Mouse (Mus musculus) kidney, adult 18-20 months (tissue): ENCODE data around the gene Cdk14.

Source experiments
- DNase-seq: peaks from one replicate; pipeline ENCODE4 v3.0.0; 2021

The Cdk14 gene

GRCm38 (mm10) chr5:5419992-5420455, at the start of gene Cdk14:
Gene Cdk14, minus strand, starts transcription at chr5:5420312.
- no peak for DNase-seq

- no peak for DNase-seq
Observed at GRCm38 (mm10) chr5:5465256-5465655, 45.1 kb upstream of the Cdk14 start.

GRCm38 (mm10) chr5:5431746-5432438, 11.8 kb upstream of the Cdk14 start:
- no peak for DNase-seq

GRCm38 (mm10) chr5:5423723-5424171, 3.6 kb upstream of the Cdk14 start:
- no peak for DNase-seq

GRCm38 (mm10) chr5:5423081-5423480, 3.0 kb upstream of the Cdk14 start:
- DNase-seq, result no peak

- no peak for DNase-seq
Observed at GRCm38 (mm10) chr5:5421439-5421838, 1.3 kb upstream of the Cdk14 start.

GRCm38 (mm10) chr5:5419253-5419652, 859 bp downstream of the Cdk14 start:
- no peak for DNase-seq

- no peak for DNase-seq
Observed at GRCm38 (mm10) chr5:5414835-5415234, 5.3 kb downstream of the Cdk14 start.

- DNase-seq, result no peak
Observed at GRCm38 (mm10) chr5:5411886-5412285, 8.2 kb downstream of the Cdk14 start.

GRCm38 (mm10) chr5:5401986-5402385, 18.1 kb downstream of the Cdk14 start:
- no peak for DNase-seq

- DNase-seq, result no peak
Observed at GRCm38 (mm10) chr5:5392786-5393185, 27.3 kb downstream of the Cdk14 start.

- DNase-seq, result no peak
Observed at GRCm38 (mm10) chr5:5380731-5381718, 39.1 kb downstream of the Cdk14 start.

GRCm38 (mm10) chr5:5379870-5380730, 40.0 kb downstream of the Cdk14 start:
- peak; percentile 62 for DNase-seq

GRCm38 (mm10) chr5:5379501-5379869, 40.6 kb downstream of the Cdk14 start:
- DNase-seq, result no peak

GRCm38 (mm10) chr5:5374393-5374792, 45.7 kb downstream of the Cdk14 start:
- DNase-seq, result no peak

GRCm38 (mm10) chr5:5373541-5373940, 46.6 kb downstream of the Cdk14 start:
- DNase-seq, result no peak

- DNase-seq, result no peak
Observed at GRCm38 (mm10) chr5:5372936-5373335, 47.2 kb downstream of the Cdk14 start.

GRCm38 (mm10) chr5:5372354-5372753, 47.8 kb downstream of the Cdk14 start:
- no peak for DNase-seq

- DNase-seq, result no peak
Observed at GRCm38 (mm10) chr5:5370322-5371082, 49.6 kb downstream of the Cdk14 start.

- no peak for DNase-seq
Observed at GRCm38 (mm10) chr5:5368389-5369164, 51.5 kb downstream of the Cdk14 start.

- DNase-seq, result no peak
Observed at GRCm38 (mm10) chr5:5367550-5367949, 52.6 kb downstream of the Cdk14 start.
